Mouse (Mus musculus) cortical plate, adult 2 months (tissue): ENCODE data around the gene Ptgds.

Experiments used
- CTCF ChIP-seq: fragments of 200-500 bp; IDR thresholded peaks from 2 replicates; pipeline ENCODE4 v1.5.1; 2011; ENCODE audit warnings: mild to moderate bottlenecking, control low read depth, low read length; ENCODE audit not compliant: insufficient read depth; ENCODE audit errors: extremely low read depth
- POLR2A ChIP-seq: fragments of 200-500 bp; IDR thresholded peaks from 2 replicates; pipeline ENCODE4 v1.6.1; 2011; ENCODE audit warnings: mild to moderate bottlenecking, low read length, control low read depth; ENCODE audit not compliant: insufficient read depth; ENCODE audit errors: extremely low read depth

DNA sequence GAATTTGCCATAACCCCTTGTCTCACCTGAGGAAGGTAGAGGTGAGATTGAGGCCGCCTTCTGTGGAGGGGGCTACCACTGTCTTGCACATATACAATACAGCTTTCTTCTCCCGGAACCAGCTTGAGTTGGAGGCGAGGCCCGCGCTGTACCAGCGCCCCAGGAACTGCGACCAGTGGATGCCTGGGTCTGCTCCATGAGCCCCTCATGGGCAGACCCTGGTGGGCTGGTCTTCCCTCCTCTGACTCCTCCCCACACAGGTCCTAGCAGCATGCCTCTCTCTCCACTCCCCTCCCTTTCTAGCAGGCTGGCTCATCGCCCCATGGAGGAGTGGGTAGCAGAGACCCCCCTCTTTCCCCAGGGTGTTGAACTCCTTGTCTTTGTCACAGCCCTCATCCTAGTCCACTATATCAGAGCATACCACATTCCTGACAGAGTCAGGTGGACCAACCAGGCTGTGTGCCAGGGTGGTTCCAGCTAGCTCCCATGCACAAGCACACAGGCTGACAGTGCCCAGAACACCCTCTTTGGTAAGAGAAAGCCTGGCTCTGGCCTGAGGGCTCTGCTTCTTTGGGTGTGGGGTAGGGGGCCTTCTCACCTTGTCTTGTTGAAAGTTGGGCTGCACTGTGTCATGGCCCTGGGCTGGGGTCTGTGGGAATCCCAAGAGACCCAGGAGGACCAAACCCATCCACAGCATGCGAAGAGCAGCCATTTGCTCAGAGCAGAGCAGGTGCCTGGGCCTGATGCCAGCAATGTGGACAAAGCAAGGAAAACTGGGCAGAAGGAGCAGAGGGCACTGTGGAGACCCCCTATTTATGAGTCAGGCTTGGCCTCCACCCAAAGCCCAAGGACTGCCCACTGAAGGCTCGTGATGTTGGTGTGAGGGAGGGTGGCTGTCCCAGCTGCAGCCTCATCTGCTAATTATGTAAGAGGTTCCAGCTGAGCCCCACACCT is 607 bp downstream of the Ptgds start:
- TF ChIP-seq POLR2A: peak; percentile 59; the same call in 1 of the 2 replicates
- no peak for TF ChIP-seq CTCF
